ENCODE assay signal across 30 mouse cellular contexts in genomic region chr10:34449469-34449868, GRCm38 (mm10). TPM values are rescaled to one million over a fixed set of nuclear protein-coding genes. Genes with fewer than 3 reads are reported as not detected.
"Had no signal": no experiment of that assay in that cellular context is flagged by ENCODE, and none has a peak within 500 bp of the region (broad histone marks: within the 10 kb centered on the region; RNA-seq: fewer than 3 reads in every experiment).

No protein-coding gene starts in this region.

- H3K9me3 ChIP-seq: heart, embryonic 13.5 days; heart, embryonic 15.5 days; hindbrain, embryonic 13.5 days; hindbrain, embryonic 15.5 days; limb, embryonic 13.5 days; limb, embryonic 15.5 days; liver, embryonic 12.5 days had no signal

- H3K27ac ChIP-seq: heart, adult 2 months; heart, embryonic 13.5 days; heart, embryonic 15.5 days; hindbrain, embryonic 13.5 days; hindbrain, embryonic 15.5 days; hindbrain, postnatal 0 days; kidney, postnatal 0 days; left cerebral cortex, adult 2 months; limb, embryonic 13.5 days; limb, embryonic 15.5 days; liver, embryonic 12.5 days; liver, embryonic 14.5 days had no signal

- H3K4me1 ChIP-seq: heart, embryonic 13.5 days; heart, embryonic 15.5 days; hindbrain, embryonic 13.5 days; hindbrain, embryonic 15.5 days; limb, embryonic 13.5 days; limb, embryonic 15.5 days; liver, embryonic 12.5 days had no signal

- DNase-seq: gastrocnemius, postnatal 14 days; gastrocnemius, postnatal 36 days; heart, adult 2 months; heart, postnatal 14 days; heart, postnatal 36 days; kidney, adult 11 months; kidney, adult 8-10 months; kidney, postnatal 14 days; kidney, postnatal 36 days; layer of hippocampus, adult 9-11 months; layer of hippocampus, postnatal 36 days; left cerebral cortex, postnatal 4 days had no signal

- H3K9ac ChIP-seq: heart, embryonic 13.5 days; heart, embryonic 15.5 days; hindbrain, embryonic 13.5 days; hindbrain, embryonic 15.5 days; limb, embryonic 13.5 days; limb, embryonic 15.5 days; liver, embryonic 12.5 days; liver, embryonic 14.5 days had no signal

- H3K36me3 ChIP-seq: heart, embryonic 13.5 days; heart, embryonic 15.5 days; hindbrain, embryonic 13.5 days; hindbrain, embryonic 15.5 days; limb, embryonic 13.5 days; limb, embryonic 15.5 days; liver, embryonic 12.5 days had no signal

- H3K27me3 ChIP-seq: heart, embryonic 13.5 days; heart, embryonic 15.5 days; hindbrain, embryonic 13.5 days; hindbrain, embryonic 15.5 days; limb, embryonic 13.5 days; limb, embryonic 15.5 days; liver, embryonic 12.5 days had no signal

- H3K4me2 ChIP-seq: heart, embryonic 11.5 days; heart, embryonic 13.5 days; heart, embryonic 15.5 days; hindbrain, embryonic 13.5 days; hindbrain, embryonic 15.5 days; limb, embryonic 13.5 days; limb, embryonic 15.5 days; liver, embryonic 12.5 days had no signal

- H3K4me3 ChIP-seq: heart, adult 2 months; heart, embryonic 13.5 days; heart, embryonic 15.5 days; hindbrain, embryonic 13.5 days; hindbrain, embryonic 15.5 days; left cerebral cortex, adult 2 months; limb, embryonic 13.5 days; limb, embryonic 15.5 days; liver, embryonic 12.5 days had no signal

- ATAC-seq: hindbrain, postnatal 0 days; intestine, embryonic 16.5 days; liver, embryonic 12.5 days had no signal

RNA-seq across cellular contexts. Expression of gene Col10a1, which starts 59.7 kb away (rescaled TPM):
- total RNA-seq: gastrocnemius, adult 8-10 months; gastrocnemius, postnatal 14 days; gastrocnemius, postnatal 36 days; heart, adult 2 months; heart, postnatal 36 days; hematopoietic stem cell, adult 5-6 weeks; layer of hippocampus, postnatal 36 days; liver, adult 2 months had no signal
- polyA plus RNA-seq: gonadal fat pad, adult 2 months; large intestine, adult 2 months; liver, adult 2 months had no signal
